Mouse (Mus musculus) ES-E14 (cell line): ENCODE measurements at regions not wholly inside any gene's neighbourhood (a gene's known extent, or its start where the extent isn't known, plus 50 kb on each side); places are given as distances from the start of the nearest gene placed in this dataset.

Source experiments
- DNase-seq: peaks from one replicate; pipeline ENCODE4 v3.0.0-alpha.2; 2013; ENCODE audit warnings: low read depth, low spot score
- H3K27ac ChIP-seq: 2 replicates; pipeline ENCODE4 v1.5.1; 2012; ENCODE audit warnings: low read depth, mild to moderate bottlenecking, low read length, moderate library complexity, mixed read lengths; ENCODE audit not compliant: poor library complexity, insufficient read depth, severe bottlenecking
- H3K36me3 ChIP-seq: 2 replicates; pipeline ENCODE4 v1.6.1; 2012; ENCODE audit warnings: mild to moderate bottlenecking, low read length, moderate library complexity, mixed read lengths; ENCODE audit not compliant: control insufficient read depth, poor library complexity, insufficient read depth, severe bottlenecking
- H3K4me1 ChIP-seq, 2 experiments: fragments of 150-350 bp in 1 of 2; sonication (generic) in 1 of 2; 2 replicates each; pipeline ENCODE4 v1.6.1; 2012; ENCODE audit warnings: low read length in 2 of 2, mild to moderate bottlenecking in 1 of 2, mixed read lengths in 1 of 2; ENCODE audit not compliant: control insufficient read depth in 2 of 2, insufficient read depth in 2 of 2, poor library complexity in 1 of 2
- H3K4me3 ChIP-seq, 2 experiments: fragments of 150-350 bp in 1 of 2; sonication (generic) in 1 of 2; 2 replicates each; pipeline ENCODE4 v1.5.1; 2012; ENCODE audit warnings: low read length in 2 of 2, low read depth in 1 of 2, mild to moderate bottlenecking in 1 of 2, mixed read lengths in 1 of 2; ENCODE audit not compliant: insufficient read depth in 1 of 2, poor library complexity in 1 of 2, severe bottlenecking in 1 of 2
- H3K9ac ChIP-seq: 2 replicates; pipeline ENCODE4 v1.6.1; 2012; ENCODE audit warnings: low read depth, mild to moderate bottlenecking, low read length, mixed read lengths; ENCODE audit not compliant: poor library complexity, insufficient read depth, severe bottlenecking
- H3K9me3 ChIP-seq: fragments of 150-350 bp; sonication (generic); 2 replicates; pipeline ENCODE4 v1.6.1; 2012; ENCODE audit warnings: low read depth, mild to moderate bottlenecking, low read length; ENCODE audit not compliant: control insufficient read depth, insufficient read depth
- CHD2 ChIP-seq: IDR thresholded peaks from 2 replicates; pipeline ENCODE4 v1.6.1; 2014; ENCODE audit warnings: mild to moderate bottlenecking, low read depth, low read length, inconsistent platforms
- HCFC1 ChIP-seq: IDR thresholded peaks from 2 replicates; pipeline ENCODE4 v1.6.1; 2012; ENCODE audit warnings: low read length, inconsistent platforms, borderline replicate concordance; ENCODE audit not compliant: insufficient read depth
- MAFK ChIP-seq: IDR thresholded peaks from 2 replicates; pipeline ENCODE4 v1.6.1; 2014; ENCODE audit warnings: mild to moderate bottlenecking, low read depth, low read length, inconsistent platforms; ENCODE audit not compliant: insufficient read depth
- ZC3H11A ChIP-seq: IDR thresholded peaks from 2 replicates; pipeline ENCODE4 v1.6.1; 2012; ENCODE audit warnings: low read depth, mild to moderate bottlenecking, inconsistent platforms, low read length, borderline replicate concordance
- ZNF384 ChIP-seq: IDR thresholded peaks from 2 replicates; pipeline ENCODE4 v1.6.1; 2012; ENCODE audit warnings: low read depth, low read length, inconsistent platforms
- in situ Hi-C, 2 experiments: fragments of 600-800 bp; cut with MboI; formaldehyde crosslinking; loops; one replicate each; pipeline ENCODE4 v1.15.1; 2025; ENCODE audit warnings: low sequenced_read_pairs in 2 of 2, inconsistent platforms in 1 of 2; ENCODE audit not compliant: unreplicated experiment in 2 of 2

GRCm38 (mm10) chr13:116523713-116524303, 214.3 kb upstream of the Isl1 start:
- in situ Hi-C loops: no loop called here
- H3K9me3 ChIP-seq: no peaks in the 10 kb centered on the region
- H3K27ac ChIP-seq: no peak overlapping the region
- no peak overlapping the region for H3K4me3 ChIP-seq
- DNase-seq: no peak
- no peak for TF ChIP-seq ZC3H11A
- TF ChIP-seq MAFK: no peak
- TF ChIP-seq ZNF384: no peak
- TF ChIP-seq CHD2: no peak
- no peak for TF ChIP-seq HCFC1
- H3K9ac ChIP-seq: no peak overlapping the region
- H3K4me1 ChIP-seq: no peaks in the 10 kb centered on the region
- H3K36me3 ChIP-seq: no peaks in the 10 kb centered on the region

GRCm38 (mm10) chr13:116514640-116515311, 205.3 kb upstream of the Isl1 start:
- Histone ChIP-seq H3K27ac (no peak overlapping the region), H3K4me1 (no peaks in the 10 kb centered on the region), H3K9me3 (no peaks in the 10 kb centered on the region), H3K4me3 (0 out of 4 replicates have a peak overlapping the region, but pooled peaks of 1 of the 2 experiments have one; percentile 16), H3K9ac (no peak overlapping the region), H3K36me3 (no peaks in the 10 kb centered on the region)
- in situ Hi-C loops: no loop called here
- no peak for DNase-seq
- no peak for TF ChIP-seq HCFC1
- TF ChIP-seq ZC3H11A: no peak
- TF ChIP-seq ZNF384: no peak
- no peak for TF ChIP-seq MAFK
- no peak for TF ChIP-seq CHD2

- DNase-seq: no peak
- H3K27ac ChIP-seq: no peak overlapping the region
- H3K9me3 ChIP-seq: no peaks in the 10 kb centered on the region
- H3K9ac ChIP-seq: no peak overlapping the region
- H3K36me3 ChIP-seq: no peaks in the 10 kb centered on the region
- H3K4me1 ChIP-seq: no peaks in the 10 kb centered on the region
- in situ Hi-C loops: no loop called here
- 0 out of 4 replicates have a peak overlapping the region, but pooled peaks of 1 of the 2 experiments have one; percentile 16 for H3K4me3 ChIP-seq
- TF ChIP-seq ZC3H11A: no peak
- TF ChIP-seq CHD2: no peak
- no peak for TF ChIP-seq ZNF384
- TF ChIP-seq MAFK: no peak
- TF ChIP-seq HCFC1: no peak
These were observed 204.8 kb upstream of the Isl1 start for GRCm38 (mm10) chr13:116514256-116514639.

GRCm38 (mm10) chr13:116512398-116512797, 202.9 kb upstream of the Isl1 start:
- no peak overlapping the region for H3K9ac ChIP-seq
- in situ Hi-C loops: no loop called here
- H3K36me3 ChIP-seq: no peaks in the 10 kb centered on the region
- H3K27ac ChIP-seq: no peak overlapping the region
- no peak overlapping the region for H3K4me3 ChIP-seq
- no peak for TF ChIP-seq CHD2
- no peak for TF ChIP-seq ZC3H11A
- TF ChIP-seq HCFC1: no peak
- TF ChIP-seq ZNF384: no peak
- no peak for TF ChIP-seq MAFK
- no peak for DNase-seq
- H3K9me3 ChIP-seq: no peaks in the 10 kb centered on the region
- H3K4me1 ChIP-seq: no peaks in the 10 kb centered on the region
